Mouse (Mus musculus) MN1 (cell line): ENCODE data around the gene Rec8.
A peak's percentile ranks its signal among the peaks of the same experiment; 100 is the strongest.

Source experiments
- DNase-seq: peaks from one replicate; pipeline ENCODE4 v3.0.0-alpha.2; 2016; ENCODE audit warnings: low spot score

The Rec8 gene

DNA sequence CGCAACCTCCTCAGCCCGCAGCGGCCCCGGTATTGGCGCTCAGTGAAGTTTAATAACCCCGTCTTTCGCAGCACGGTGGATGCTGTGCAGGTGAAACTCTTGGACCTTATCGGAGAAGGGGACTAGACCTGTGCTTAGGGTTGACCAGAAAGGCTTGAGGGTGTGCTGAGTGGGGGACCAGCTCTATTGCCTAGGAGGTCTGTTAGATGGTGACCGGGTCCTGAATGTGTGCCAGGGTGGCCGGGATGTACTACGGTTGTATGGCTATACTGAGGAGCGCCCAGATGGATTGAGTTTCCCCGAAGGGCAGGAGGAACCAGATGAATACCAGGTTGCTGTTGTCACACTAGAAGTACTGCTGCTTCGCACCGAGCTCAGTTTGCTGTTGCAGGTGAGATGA is 25.6 kb upstream of the Rec8 start:
- DNase-seq: peak; percentile 43

DNA sequence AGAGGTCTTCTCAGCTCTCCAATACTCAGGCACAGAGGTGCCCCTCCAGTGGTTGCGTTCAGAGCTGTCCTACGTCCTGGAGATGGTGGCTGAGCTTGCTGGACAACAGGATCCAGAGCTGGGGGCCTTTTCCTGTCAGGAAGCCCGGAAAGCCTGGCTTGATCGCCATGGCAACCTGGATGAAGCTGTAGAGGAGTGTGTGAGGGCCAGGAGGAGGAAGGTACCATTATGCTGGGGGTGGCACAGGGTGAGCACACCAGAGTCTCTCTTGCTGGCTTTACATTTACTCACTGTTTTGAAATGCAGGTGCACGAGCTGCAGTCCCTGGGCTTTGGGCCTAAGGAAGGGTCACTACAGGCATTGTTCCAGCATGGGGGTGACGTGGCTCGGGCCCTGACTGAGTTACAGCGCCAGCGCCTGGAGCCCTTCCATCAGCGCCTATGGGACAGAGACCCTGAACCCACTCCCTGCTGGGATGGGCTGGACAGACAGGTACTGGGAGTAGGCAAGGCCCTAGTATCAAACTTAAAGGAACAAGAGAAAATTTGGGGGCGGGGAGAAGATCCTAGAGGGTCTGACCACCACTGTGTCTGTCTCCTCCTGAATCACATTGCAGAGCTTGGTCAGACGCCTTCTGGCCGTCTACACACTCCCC is 21.7 kb upstream of the Rec8 start:
- DNase-seq: no peak

DNA sequence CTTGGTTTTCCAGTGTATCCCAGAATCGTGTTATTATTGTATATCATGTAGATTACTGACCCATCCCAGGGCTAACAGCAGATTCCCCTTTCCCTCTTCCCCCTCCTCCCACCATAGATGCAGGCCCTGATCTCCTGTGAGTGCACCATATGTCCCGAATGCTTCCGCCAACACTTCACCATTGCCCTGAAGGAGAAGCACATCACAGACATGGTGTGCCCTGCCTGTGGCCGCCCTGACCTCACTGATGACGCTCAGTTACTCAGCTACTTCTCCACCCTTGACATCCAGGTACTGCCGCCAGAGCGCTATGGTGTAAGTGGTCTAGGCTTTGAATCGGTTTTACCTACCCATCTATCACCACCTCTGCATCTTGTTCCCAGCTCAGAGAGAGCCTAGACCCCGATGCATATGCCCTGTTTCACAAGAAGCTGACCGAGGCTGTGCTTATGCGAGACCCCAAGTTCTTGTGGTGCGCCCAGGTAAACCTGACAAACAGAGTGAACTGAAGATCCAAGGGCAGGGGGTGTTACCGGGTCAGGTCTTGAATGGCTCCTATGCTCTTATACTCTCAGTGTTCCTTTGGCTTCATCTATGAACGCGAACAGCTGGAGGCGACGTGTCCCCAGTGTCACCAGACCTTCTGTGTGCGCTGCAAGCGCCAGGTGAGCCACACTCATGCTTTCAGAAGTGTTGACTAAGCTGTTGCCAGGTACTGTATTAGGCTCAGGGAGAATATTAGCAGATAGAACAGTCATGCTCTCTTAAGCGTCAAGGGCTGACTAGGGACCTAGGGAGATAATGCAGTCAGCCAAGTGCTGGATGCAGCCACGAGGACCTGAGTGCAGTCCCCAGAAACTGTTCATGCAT is 19.1 kb upstream of the Rec8 start:
- no peak for DNase-seq

DNA sequence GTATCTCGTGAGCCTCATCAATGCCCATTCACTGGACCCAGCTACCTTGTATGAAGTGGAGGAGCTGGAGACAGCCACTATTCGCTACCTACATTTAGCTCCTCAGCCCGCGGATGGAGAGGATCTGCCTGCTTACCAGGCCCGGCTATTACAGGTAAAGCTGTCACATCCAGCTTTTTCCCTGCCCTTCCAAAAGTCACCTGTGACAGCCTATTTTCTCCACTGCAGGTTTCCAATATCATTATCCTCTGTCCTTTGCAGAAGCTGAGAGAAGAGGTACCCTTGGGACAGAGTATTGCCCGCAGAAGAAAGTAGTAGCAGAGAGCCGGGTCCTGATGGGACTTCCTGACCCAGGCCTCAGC is 14.6 kb upstream of the Rec8 start, which contains the start of gene Irf9:
Gene Irf9, plus strand, starts transcription at position 301 of the 362 bp plus-strand sequence.
- no peak for DNase-seq

DNA sequence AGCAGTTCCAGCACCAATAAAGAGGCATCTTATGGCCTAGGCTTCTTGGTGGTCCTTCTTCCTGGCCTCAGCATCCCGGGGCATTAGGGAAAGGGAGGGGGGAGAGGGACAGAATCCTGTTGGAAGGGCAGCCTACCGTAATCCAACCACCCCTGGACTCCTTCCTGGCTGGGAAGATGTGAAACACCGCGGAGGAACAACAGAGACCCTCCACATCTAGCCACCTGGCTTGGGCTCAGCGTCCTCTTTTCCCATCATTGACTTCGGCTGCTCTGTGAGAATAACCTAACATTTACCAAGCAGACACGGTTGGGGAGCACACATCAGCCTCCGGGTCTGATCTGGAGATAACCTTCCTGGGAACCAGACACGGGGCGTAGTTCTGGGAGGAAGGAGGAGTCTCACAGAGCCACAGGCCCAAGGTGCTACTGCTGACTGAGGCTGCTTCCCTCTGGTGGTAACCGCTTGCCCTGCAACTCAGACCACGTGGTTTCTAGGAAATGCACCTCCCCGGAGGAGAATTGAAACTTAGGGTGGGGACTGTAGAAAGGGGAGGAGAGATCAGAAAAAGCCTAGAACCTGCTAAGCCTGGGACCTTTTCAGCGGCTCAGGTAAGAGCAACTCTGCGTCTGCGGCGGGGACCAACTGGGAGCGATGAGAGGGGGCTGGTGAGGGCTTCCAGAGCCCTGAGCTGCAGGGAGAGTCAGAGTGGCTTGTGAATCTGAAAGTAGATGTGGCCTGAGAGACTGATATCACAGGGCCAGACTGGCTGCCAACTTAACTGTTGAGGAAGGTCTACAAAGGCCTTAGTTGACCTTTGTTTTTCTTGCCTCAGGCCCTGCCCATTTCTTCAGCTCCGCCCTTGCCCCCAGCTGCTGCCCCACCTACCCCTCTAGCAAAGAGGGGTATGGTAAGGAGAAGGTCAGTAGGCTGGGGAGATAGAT is 13.9 kb upstream of the Rec8 start:
- peak; percentile 90 for DNase-seq

DNA sequence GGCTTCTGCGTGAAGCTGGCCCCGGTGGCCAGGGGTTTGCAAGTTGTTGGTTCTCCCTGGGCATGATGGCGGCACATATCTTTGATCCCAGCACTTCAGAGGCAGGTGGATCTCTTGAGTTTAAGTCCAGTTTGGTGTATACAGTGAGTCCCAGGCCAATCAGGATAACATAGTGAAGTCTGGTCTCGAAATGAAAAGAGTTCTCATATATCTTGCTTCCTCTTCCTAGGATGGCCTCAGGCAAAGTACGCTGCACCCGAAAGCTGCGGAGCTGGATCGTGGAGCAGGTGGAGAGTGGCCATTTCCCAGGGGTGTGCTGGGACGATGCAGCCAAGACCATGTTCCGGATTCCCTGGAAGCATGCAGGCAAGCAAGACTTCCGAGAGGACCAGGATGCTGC is 13.0 kb upstream of the Rec8 start:
- no peak for DNase-seq

DNA sequence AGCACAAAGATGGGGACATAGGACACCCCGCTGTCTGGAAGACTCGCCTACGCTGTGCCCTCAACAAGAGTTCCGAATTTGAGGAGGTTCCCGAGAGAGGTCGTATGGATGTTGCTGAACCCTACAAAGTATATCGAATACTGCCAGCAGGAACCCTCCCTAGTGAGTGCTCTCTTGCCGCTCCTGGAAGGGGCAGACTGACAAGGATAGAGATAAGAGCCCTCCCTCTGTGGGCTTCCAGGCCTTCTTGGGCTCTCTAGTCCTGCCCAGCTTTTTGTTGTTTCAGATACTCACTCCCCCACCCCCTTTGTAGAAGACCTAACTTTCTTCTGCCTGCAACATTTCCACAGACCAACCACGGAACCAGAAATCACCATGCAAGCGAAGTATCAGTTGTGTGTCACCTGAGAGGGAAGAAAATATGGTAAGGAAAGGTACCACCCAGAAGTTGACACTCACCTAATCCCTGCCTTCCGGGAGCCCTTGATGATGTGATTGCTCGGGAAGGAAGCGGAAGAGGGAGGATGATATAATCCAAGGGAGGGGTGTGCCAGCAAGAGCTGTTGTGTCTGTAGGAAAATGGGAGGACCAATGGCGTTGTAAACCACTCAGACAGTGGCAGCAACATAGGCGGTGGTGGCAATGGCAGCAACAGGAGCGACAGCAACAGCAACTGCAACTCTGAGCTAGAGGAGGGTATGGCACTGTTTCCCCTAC is 11.9 kb upstream of the Rec8 start:
- no peak for DNase-seq

DNA sequence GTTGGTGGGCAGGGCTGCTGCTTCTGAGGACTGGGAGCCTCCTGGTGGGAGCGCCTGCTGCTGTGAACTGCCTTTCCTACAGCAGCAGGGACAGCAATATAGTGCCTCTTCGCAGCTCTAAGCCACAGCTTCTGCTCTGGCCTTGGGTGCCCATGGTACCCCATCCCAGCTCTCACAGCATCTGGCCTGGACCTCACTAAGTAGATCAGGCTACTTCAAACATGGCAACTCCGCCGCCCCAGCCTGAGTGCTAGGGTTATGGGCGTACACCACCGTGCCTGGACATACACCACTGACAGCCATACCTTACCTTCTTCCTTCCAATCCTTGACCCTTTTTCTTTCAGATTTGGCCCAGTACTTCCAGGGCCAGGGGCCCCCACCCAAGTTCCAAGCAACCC is 9.5 kb upstream of the Rec8 start:
- no peak for DNase-seq

DNA sequence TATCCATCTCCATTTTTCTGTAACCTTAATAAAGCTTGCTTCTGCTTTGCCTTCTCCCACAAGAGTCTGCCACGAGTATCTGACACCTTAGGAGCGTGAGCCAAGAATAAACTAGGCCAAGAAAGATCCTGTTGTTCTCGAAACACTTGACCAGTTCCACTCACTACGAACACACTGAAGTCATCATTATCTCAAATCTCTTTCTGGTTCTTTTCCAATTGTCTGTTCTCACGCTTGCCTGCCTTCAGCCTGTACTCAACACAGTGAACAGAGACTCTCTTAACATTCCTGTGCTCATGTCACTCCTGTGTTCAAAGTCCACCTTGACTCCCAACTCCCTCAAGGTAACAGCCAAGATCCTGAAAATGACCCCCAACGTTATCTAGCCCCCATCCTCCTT is 4.5 kb upstream of the Rec8 start:
- DNase-seq: no peak

DNA sequence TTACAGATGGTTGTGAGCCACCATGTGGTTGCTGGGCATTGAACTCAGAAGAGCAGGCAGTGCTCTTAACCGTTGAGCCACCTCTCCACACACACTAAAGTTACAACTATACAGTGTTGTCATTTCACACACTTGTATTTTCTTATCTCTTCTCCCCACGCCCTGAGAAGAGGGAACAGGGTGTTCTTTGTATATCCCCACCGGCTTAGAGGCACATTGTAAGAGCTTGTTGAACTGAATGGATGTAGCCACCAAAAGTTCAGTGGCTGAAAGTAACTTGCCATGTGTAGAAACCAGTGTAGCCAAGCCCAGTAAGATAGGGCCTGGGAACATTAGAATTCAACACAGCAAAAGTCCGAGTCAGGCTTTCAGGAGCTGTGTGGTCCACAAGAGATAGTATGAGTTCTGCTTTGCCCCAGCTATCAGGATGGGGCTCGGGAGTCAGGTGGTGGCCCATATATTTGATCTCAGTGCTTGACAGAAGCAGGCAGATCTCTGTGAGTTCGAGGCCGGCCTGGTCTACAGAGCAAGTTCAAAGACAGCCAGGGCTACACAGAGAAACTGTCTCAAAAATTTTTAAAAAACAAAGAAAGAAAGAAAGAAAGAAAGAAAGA is 3.2 kb upstream of the Rec8 start:
- no peak for DNase-seq

DNA sequence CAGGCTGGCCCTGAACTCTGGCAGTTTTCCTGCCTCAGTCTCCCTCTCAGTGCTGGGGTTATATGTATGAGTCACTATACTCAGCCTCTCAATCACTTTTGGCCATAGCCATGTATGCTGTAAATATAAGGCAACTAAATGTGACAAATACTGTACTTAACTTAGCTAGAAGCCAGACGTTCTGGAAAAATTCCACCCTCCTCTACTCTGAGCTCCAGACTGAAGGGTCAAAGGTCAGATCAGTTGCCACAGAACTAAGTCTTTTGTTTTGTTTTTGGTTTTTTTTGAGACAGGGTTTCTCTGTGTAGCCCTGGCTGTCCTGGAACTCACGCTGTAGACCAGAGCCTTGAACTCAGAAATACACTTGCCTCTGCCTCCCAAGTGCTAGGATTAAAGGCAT is 2.0 kb upstream of the Rec8 start:
- DNase-seq: no peak

DNA sequence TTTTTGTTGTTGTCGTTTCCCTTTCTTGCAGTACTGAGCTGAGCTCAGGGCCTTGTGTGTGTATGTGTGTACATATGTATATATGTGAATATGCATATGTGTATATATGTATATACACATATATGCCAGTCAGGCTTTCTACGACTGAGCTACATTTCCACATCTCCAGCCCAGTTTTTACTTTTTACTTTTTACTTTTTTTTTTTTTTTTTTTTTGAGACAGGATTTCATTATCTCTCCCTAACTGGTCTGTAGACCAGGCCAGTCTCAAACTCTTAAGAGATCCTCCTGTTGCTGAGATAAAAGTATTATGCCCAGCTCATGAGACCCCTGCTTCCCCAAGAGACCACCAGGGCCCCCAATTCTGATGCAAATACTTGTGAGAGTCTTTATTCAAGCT is 993 bp upstream of the Rec8 start:
- DNase-seq: no peak

DNA sequence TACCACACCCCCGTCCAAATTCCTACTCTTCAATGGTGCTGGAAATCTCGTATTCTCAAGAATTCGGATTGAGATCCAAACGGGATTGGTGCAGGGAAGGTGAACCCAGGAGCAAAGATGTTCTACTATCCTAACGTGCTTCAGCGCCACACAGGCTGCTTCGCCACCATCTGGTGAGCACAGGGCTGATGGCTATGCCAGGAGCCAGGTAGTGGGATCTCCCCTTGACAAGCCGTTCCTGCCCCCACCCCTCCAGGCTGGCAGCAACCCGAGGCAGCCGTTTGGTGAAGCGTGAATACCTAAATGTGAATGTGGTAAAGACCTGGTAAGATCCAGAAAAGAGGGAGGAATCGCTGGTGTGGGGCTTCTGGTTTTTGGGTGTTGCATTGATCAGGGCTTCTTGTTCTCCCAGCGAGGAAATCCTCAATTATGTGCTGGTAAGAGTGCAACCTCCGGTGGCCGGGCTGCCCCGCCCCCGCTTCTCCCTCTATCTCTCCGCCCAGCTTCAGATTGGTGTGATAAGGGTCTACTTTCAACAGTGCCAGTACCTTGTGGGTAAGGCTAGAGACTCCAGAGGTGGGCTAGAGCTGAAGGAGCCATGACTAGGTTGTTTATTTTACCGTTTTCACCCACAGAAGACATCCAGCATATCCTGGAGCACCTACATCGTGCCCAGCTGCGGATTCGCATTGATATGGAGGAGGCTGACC is 804 bp downstream of the Rec8 start:
- DNase-seq: no peak

DNA sequence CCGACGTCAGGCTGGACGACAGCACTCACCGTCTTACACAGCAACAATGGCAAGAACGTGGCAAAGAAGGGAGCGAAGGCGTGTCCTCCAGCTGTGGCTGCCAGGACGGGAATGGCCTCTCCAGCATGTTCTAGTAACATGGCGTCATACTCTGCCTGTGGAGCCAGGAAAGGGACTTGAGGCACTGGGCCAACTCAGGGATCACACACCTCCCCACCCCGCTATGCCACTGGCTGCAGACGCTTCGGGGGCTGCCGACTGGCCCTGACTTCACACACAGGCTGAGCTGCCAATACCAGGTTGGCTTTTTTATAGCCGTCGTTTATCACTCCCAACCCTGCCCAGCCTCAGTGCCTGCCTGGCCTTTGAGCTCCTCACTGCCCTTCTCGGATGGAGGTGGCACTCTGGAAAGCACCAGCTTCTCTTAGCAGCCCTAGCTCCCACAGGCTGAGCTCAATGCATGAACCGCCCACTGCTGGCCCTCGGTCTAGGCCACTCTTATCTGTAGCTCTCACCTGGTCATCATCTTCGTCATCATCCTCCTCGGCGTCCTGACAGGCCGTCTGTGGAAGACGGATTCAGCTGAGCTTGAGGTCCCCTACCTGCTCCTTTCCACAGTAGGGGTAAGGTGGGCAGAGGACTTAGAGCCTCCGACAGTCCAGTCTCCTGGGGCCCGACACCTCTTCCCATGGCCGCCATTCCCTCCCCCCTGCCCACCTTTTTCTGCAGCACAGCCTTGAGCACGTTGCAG is 10.4 kb downstream of the Rec8 start:
- DNase-seq: no peak

DNA sequence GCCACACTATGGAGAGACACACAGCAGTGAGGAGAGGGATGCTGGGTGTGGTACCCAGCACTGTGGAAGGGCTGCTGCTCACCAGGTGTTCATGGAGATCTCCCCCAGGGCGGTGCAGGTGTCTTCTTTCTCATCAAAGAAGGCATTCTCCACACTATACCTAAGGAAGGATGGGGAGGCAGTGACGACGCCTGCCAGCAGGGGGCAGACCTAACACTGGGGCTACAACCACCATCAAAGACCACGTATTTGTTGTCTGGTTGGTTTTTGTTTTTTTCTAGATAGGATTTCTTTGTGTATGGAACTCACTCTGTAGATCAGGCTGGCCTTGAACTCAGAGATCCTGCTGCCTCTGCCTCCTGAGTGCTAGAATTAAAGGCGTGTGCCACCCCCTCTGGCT is 11.5 kb downstream of the Rec8 start:
- peak; percentile 60 for DNase-seq

DNA sequence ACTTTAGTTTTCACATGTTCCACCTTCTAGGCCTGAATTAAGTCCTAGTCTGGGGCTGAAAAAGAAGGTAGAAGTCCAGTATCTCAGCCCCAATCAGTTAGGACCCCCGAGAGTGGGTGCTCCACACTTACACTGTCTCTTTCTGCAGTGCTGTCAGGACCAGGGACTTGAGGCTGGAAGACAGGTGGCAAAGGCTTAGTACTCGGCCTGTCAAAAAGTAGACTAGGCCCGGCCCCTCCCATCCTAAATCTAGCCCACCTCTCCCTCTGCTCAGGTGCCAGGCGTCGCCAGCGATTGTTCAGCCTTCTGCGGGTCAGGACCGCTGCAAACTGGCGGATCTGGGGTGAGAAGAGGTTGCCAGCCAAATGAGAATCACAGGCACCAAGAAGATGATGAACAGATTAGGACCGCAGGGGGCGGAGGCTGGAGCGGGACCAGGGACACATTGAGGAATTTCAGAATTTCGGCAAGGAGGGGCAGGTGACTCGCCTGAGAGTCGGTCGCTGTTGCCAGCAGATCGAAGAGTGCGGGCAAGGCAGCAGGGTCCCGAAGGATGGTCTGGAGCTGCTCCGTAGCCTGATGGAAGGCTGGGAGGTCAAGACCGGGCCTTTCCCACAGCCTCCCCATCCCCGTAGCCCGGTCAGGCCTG is 17.2 kb downstream of the Rec8 start:
- peak; percentile 54 for DNase-seq

DNA sequence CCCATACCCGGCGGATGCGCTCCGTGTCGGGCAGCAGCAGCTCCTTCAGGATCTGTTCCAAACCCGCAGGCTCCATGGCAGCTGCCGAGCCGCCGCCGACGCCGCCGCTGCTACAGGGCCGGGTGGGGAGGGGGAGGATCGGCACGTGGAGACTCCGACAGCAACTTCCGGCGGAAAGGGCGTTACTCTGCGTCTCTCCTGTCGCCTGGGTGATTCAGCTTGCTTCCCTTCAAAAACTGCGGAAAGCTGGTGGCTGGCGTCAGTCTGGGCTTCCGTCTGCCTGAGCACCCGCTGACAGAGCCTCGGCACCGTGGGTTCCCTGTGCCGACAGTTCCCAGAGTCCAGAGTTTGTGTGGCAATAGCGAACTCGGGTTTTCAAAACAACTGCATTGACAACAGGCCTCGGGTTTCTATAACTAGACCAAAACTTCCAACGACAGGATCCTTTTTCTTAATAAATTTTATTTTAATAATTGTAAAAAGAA is 17.7 kb downstream of the Rec8 start, which contains the start of gene Ipo4:
Gene Ipo4, minus strand, starts transcription at position 435 of the 485 bp plus-strand sequence.
- peak; percentile 89 for DNase-seq

DNA sequence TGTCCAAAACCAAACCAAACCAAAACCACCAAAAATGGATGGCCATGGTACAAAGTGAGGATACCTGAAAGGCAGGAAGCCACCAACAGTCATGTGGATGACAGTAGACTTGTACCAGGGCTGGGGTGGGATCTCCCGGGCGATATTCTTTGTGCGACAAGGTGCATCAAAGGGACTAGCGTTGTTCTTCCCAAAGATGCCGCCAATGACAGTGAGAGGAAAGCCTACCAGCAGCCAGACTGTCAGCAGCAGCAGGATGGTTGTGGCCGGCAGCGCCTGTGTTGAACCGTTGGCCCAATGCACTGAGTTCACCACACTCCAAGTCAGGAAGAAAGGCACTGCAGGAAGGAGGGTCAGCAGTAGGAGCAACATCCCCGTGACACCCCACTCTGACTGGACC is 20.0 kb downstream of the Rec8 start, which contains the start of gene Gm49378:
Gene Gm49378, minus strand, starts transcription at position 101 of the 400 bp plus-strand sequence.
- DNase-seq: no peak

DNA sequence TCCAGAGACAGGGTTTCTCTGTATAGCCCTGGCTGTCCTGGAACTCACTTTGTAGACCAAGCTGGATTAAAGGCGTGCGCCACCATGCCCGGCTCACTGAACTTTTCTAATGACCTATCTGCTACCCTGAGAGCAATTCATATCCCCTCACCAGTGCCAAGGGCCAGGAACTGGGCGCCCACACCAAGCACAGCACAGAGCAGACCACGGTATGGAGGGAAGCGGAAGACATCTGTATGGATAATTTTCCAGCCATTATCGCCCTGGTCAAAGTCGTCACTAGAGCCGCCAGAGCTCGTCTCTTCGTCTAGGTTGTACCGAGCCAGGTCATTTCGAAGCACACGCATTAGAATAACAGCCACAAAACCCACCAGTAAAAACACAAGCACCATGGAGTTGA is 23.0 kb downstream of the Rec8 start:
- DNase-seq: no peak
